Mouse (Mus musculus) embryo, embryonic 10 days (tissue): ENCODE measurements around the gene Skint8.
"Not testable (repeated sequence)": the region's sequence is repeated elsewhere in the genome, so short reads cannot be mapped to it uniquely, and the experiment has no call there.

Experiments
- DNase-seq: peaks from one replicate; pipeline ENCODE4 v3.0.0-alpha.2; 2015; ENCODE audit warnings: low spot score

Skint8 gene

GRCm38 (mm10) chr4:111919092-111919491, at the start of gene Skint8:
TSS of gene Skint8 (plus strand) at chr4:111919392.
- no peak for DNase-seq

- DNase-seq, result peak; percentile 21
Measured at GRCm38 (mm10) chr4:111880112-111880875, 38.9 kb upstream of the Skint8 start.

- no peak for DNase-seq
Measured at GRCm38 (mm10) chr4:111883543-111883942, 35.6 kb upstream of the Skint8 start.

GRCm38 (mm10) chr4:111886018-111886417, 33.2 kb upstream of the Skint8 start:
- DNase-seq, result peak; percentile 86

- DNase-seq, result peak; percentile 87
Measured at GRCm38 (mm10) chr4:111886607-111887006, 32.6 kb upstream of the Skint8 start.

- DNase-seq, result no peak
Measured at GRCm38 (mm10) chr4:111892138-111892537, 27.1 kb upstream of the Skint8 start.

GRCm38 (mm10) chr4:111897755-111898154, 21.4 kb upstream of the Skint8 start:
- DNase-seq, result no peak

GRCm38 (mm10) chr4:111898566-111898965, 20.6 kb upstream of the Skint8 start:
- no peak for DNase-seq

- DNase-seq, result not testable (repeated sequence)
Measured at GRCm38 (mm10) chr4:111900491-111900890, 18.7 kb upstream of the Skint8 start.

GRCm38 (mm10) chr4:111901473-111901872, 17.7 kb upstream of the Skint8 start:
- no peak for DNase-seq

- DNase-seq, result no peak
Measured at GRCm38 (mm10) chr4:111902775-111903174, 16.4 kb upstream of the Skint8 start, which contains the start of gene Slc5a9. TSS of gene Slc5a9 (minus strand) at chr4:111902918.

GRCm38 (mm10) chr4:111907926-111908325, 11.3 kb upstream of the Skint8 start:
- peak; percentile 77 for DNase-seq

GRCm38 (mm10) chr4:111961309-111961708, 42.1 kb downstream of the Skint8 start:
- DNase-seq, result peak; percentile 6

- DNase-seq, result not testable (repeated sequence)
Measured at GRCm38 (mm10) chr4:111963241-111963640, 44.0 kb downstream of the Skint8 start.

- DNase-seq, result no peak
Measured at GRCm38 (mm10) chr4:111963669-111964068, 44.5 kb downstream of the Skint8 start.

- DNase-seq, result no peak
Measured at GRCm38 (mm10) chr4:111972623-111973022, 53.4 kb downstream of the Skint8 start, which contains the start of gene Skint7. TSS of gene Skint7 (plus strand) at chr4:111972923.
